In genomic region chr11:94228416-94228815, GRCm38 (mm10) we compare ENCODE assay signal across 14 mouse cellular contexts. TPM values are rescaled to one million over a fixed set of nuclear protein-coding genes. Genes with fewer than 3 reads are reported as not detected.
A peak's percentile ranks its signal among the peaks of the same experiment; 100 is the strongest.
DNase-seq lines count a peak whose midpoint lies in the region; ATAC-seq and TF ChIP-seq lines count a peak whose summit lies in the region.
"Had no signal": no experiment of that assay in that cellular context is flagged by ENCODE, and none has a peak within 500 bp of the region (broad histone marks: within the 10 kb centered on the region; RNA-seq: fewer than 3 reads in every experiment).

No protein-coding gene starts in this region.

- no peaks in the 10 kb centered on the region for H3K9me3 ChIP-seq in forebrain, embryonic 13.5 days (replicated peaks)
- no peaks in the 10 kb centered on the region for H3K9me3 ChIP-seq in forebrain, postnatal 0 days (ENCODE audit: low read length)
- H3K9me3 ChIP-seq in embryonic facial prominence, embryonic 12.5 days, result no peaks in the 10 kb centered on the region
- no peaks in the 10 kb centered on the region for H3K9me3 ChIP-seq in midbrain, embryonic 13.5 days
- H3K9me3 ChIP-seq: liver, embryonic 12.5 days had no signal

- no peak overlapping the region for H3K9ac ChIP-seq in forebrain, embryonic 13.5 days
- H3K9ac ChIP-seq in forebrain, postnatal 0 days, result no peak overlapping the region
- no peak overlapping the region for H3K9ac ChIP-seq in embryonic facial prominence, embryonic 12.5 days
- H3K9ac ChIP-seq in midbrain, embryonic 13.5 days (replicated peaks), result no peak overlapping the region
- H3K9ac ChIP-seq: liver, embryonic 12.5 days had no signal

- DNase-seq in forebrain, postnatal 0 days, result no peak
- peak; percentile 36 for DNase-seq in left cerebral cortex, postnatal 4 days
- DNase-seq in left cerebral cortex, adult 11 months (ENCODE audit: low spot score), result no peak
- no peak for DNase-seq in right cerebral cortex, postnatal 10 days (ENCODE audit: low spot score in 2 of 2)
- no peak for DNase-seq in kidney, adult 8-10 months
- DNase-seq: adrenal gland, postnatal 25 days; lung, postnatal 14 days; thymus, postnatal 4 days had no signal

- H3K4me2 ChIP-seq in forebrain, embryonic 13.5 days, result 0 out of 2 replicates have a peak overlapping the region, but pooled peaks have one; percentile 5
- H3K4me2 ChIP-seq in forebrain, postnatal 0 days (ENCODE audit: low read depth), result no peak overlapping the region
- peak overlapping the region; percentile 19; the same call in 1 of the 2 replicates for H3K4me2 ChIP-seq in embryonic facial prominence, embryonic 12.5 days (replicated peaks)
- no peak overlapping the region for H3K4me2 ChIP-seq in midbrain, embryonic 13.5 days (replicated peaks)
- H3K4me2 ChIP-seq: liver, embryonic 12.5 days had no signal

- H3K27ac ChIP-seq in forebrain, embryonic 13.5 days, result no peak overlapping the region
- H3K27ac ChIP-seq in forebrain, postnatal 0 days (ENCODE audit: low read depth, low read length), result no peak overlapping the region
- peak overlapping the region; percentile 72 for H3K27ac ChIP-seq in embryonic facial prominence, embryonic 12.5 days
- H3K27ac ChIP-seq in midbrain, embryonic 13.5 days, result peak overlapping the region; percentile 46; the same call in 1 of the 2 replicates
- H3K27ac ChIP-seq: kidney, postnatal 0 days; left cerebral cortex, adult 2 months; liver, embryonic 12.5 days had no signal

- 33% methylated on average over 9 of the region's 9 CpGs for WGBS in forebrain, embryonic 13.5 days
- 40% methylated on average over 9 of the region's 9 CpGs for WGBS in forebrain, postnatal 0 days
- WGBS in embryonic facial prominence, embryonic 12.5 days, result 30% methylated on average over 9 of the region's 9 CpGs
- 29% methylated on average over 9 of the region's 9 CpGs for WGBS in midbrain, embryonic 13.5 days

- no peak overlapping the region for H3K4me3 ChIP-seq in forebrain, embryonic 13.5 days
- no peak overlapping the region for H3K4me3 ChIP-seq in forebrain, postnatal 0 days (ENCODE audit: low read depth, low read length)
- H3K4me3 ChIP-seq in embryonic facial prominence, embryonic 12.5 days, result no peak overlapping the region
- no peak overlapping the region for H3K4me3 ChIP-seq in midbrain, embryonic 13.5 days (replicated peaks)
- H3K4me3 ChIP-seq: left cerebral cortex, adult 2 months; liver, embryonic 12.5 days had no signal

- H3K4me1 ChIP-seq in forebrain, embryonic 13.5 days, result peaks cover 17% of the 10 kb centered on the region
- H3K4me1 ChIP-seq in forebrain, postnatal 0 days (ENCODE audit: insufficient read depth), result no peaks in the 10 kb centered on the region
- peaks cover 13% of the 10 kb centered on the region for H3K4me1 ChIP-seq in embryonic facial prominence, embryonic 12.5 days
- H3K4me1 ChIP-seq in midbrain, embryonic 13.5 days (replicated peaks), result peaks cover 16% of the 10 kb centered on the region

- TF ChIP-seq CTCF in forebrain, postnatal 0 days (IDR thresholded peaks at IDR 0.05; ENCODE audit: low read depth), result no peak

- H3K36me3 ChIP-seq in forebrain, embryonic 13.5 days (ENCODE audit: poor library complexity, severe bottlenecking), result no peaks in the 10 kb centered on the region
- H3K36me3 ChIP-seq in forebrain, postnatal 0 days (ENCODE audit: insufficient read depth), result no peaks in the 10 kb centered on the region
- H3K36me3 ChIP-seq in embryonic facial prominence, embryonic 12.5 days, result no peaks in the 10 kb centered on the region
- H3K36me3 ChIP-seq in midbrain, embryonic 13.5 days, result no peaks in the 10 kb centered on the region
- H3K36me3 ChIP-seq: liver, embryonic 12.5 days had no signal

- intact Hi-C loops in left cerebral cortex, postnatal 4 days (cut with DNase I), result loop anchor here (5.0 kb wide), 2 partner anchors 81 to 96 kb away; no protein-coding TSS in a partner anchor

- no peak for ATAC-seq in forebrain, embryonic 13.5 days
- ATAC-seq in forebrain, postnatal 0 days, result no peak
- ATAC-seq in embryonic facial prominence, embryonic 12.5 days (ENCODE audit: insufficient number of reproducible peaks, insufficient read depth, low FRiP score, low TSS enrichment), result no peak
- ATAC-seq in midbrain, embryonic 13.5 days, result no peak
- ATAC-seq: liver, embryonic 12.5 days had no signal

- no peaks in the 10 kb centered on the region for H3K27me3 ChIP-seq in forebrain, embryonic 13.5 days
- no peaks in the 10 kb centered on the region for H3K27me3 ChIP-seq in forebrain, postnatal 0 days (ENCODE audit: insufficient read depth, low read length)
- no peaks in the 10 kb centered on the region for H3K27me3 ChIP-seq in embryonic facial prominence, embryonic 12.5 days
- no peaks in the 10 kb centered on the region for H3K27me3 ChIP-seq in midbrain, embryonic 13.5 days

RNA-seq across cellular contexts. Expression of gene Tob1, which starts 17.2 kb away (rescaled TPM):
- 39.0 and 41.0 TPM in 2 replicates for polyA plus RNA-seq in forebrain, embryonic 13.5 days (2015; fragmentation: Nextera tagmentation; extraction: Ambion mirVana)
- total RNA-seq in forebrain, postnatal 0 days (2014; rRNA removed), result 12.5 and 17.3 TPM in 2 replicates
- 27.9 and 31.6 TPM in 2 replicates for polyA plus RNA-seq in forebrain, postnatal 0 days (2015; fragmentation: Nextera tagmentation; extraction: Ambion mirVana)
- total RNA-seq in left cerebral cortex, postnatal 4 days (2021), result 10 to 100 TPM; 27.3 to 28.3 TPM
- 32.9 TPM in 2 replicates for polyA plus RNA-seq in embryonic facial prominence, embryonic 12.5 days (2016; fragmentation: Nextera tagmentation; extraction: Ambion mirVana)
- 33.0 and 33.2 TPM in 2 replicates for polyA plus RNA-seq in midbrain, embryonic 13.5 days (2015; fragmentation: Nextera tagmentation; extraction: Ambion mirVana)

RNA-seq across cellular contexts. Expression of gene Wfikkn2, which starts 17.4 kb away (rescaled TPM):
- 3.7 and 4.6 TPM in 2 replicates for polyA plus RNA-seq in forebrain, embryonic 13.5 days (2015; fragmentation: Nextera tagmentation; extraction: Ambion mirVana)
- total RNA-seq in forebrain, postnatal 0 days (2014; rRNA removed), result 5.9 and 6.4 TPM in 2 replicates
- 6.5 and 10.0 TPM in 2 replicates for polyA plus RNA-seq in forebrain, postnatal 0 days (2015; fragmentation: Nextera tagmentation; extraction: Ambion mirVana)
- total RNA-seq in left cerebral cortex, postnatal 4 days (2021), result 1 to 10 TPM; 1.0 to 1.8 TPM
- 11.8 and 13.9 TPM in 2 replicates for polyA plus RNA-seq in embryonic facial prominence, embryonic 12.5 days (2016; fragmentation: Nextera tagmentation; extraction: Ambion mirVana)
- polyA plus RNA-seq in midbrain, embryonic 13.5 days (2015; fragmentation: Nextera tagmentation; extraction: Ambion mirVana), result 2.9 and 3.4 TPM in 2 replicates

RNA-seq across cellular contexts. Expression of gene Gm21885, which starts 53.3 kb away (rescaled TPM):
- 0.68 TPM in 1 of 2 replicates, not detected in the other for polyA plus RNA-seq in forebrain, embryonic 13.5 days (2015; fragmentation: Nextera tagmentation; extraction: Ambion mirVana)
- 0.92 TPM in 1 of 2 replicates, not detected in the other for total RNA-seq in forebrain, postnatal 0 days (2014; rRNA removed)
- 0.19 TPM in 1 of 2 replicates, not detected in the other for polyA plus RNA-seq in forebrain, postnatal 0 days (2015; fragmentation: Nextera tagmentation; extraction: Ambion mirVana)
- not detected for total RNA-seq in left cerebral cortex, postnatal 4 days (2021)
- polyA plus RNA-seq in embryonic facial prominence, embryonic 12.5 days (2016; fragmentation: Nextera tagmentation; extraction: Ambion mirVana), result not detected in 2 replicates
- polyA plus RNA-seq in midbrain, embryonic 13.5 days (2015; fragmentation: Nextera tagmentation; extraction: Ambion mirVana), result 0.54 TPM in 1 of 2 replicates, not detected in the other
- total RNA-seq: adrenal gland, postnatal 25 days; left cerebral cortex, adult 2 months had no signal
- polyA plus RNA-seq: liver, embryonic 12.5 days had no signal

Comparison
In these comparisons a context has a peak if more than half of its experiments do, and no peak if none do; other contexts are left out.
1. H3K4me2 ChIP-seq: peak in forebrain, embryonic 13.5 days (single experiment) and embryonic facial prominence, embryonic 12.5 days (single experiment); none in forebrain, postnatal 0 days (single experiment) and midbrain, embryonic 13.5 days (single experiment).
2. H3K27ac ChIP-seq: peak in embryonic facial prominence, embryonic 12.5 days (single experiment) and midbrain, embryonic 13.5 days (single experiment); none in forebrain, embryonic 13.5 days (single experiment) and forebrain, postnatal 0 days (single experiment).